Mouse (Mus musculus) cerebellum, adult 2 months (tissue): ENCODE results near the gene Crkl.

ENCODE experiments used
- CTCF ChIP-seq: fragments of 200-500 bp; IDR thresholded peaks from 2 replicates; pipeline ENCODE4 v1.5.1; 2011; ENCODE audit warnings: low read depth, mild to moderate bottlenecking, control low read depth, low read length, moderate library complexity, borderline replicate concordance; ENCODE audit not compliant: insufficient read depth
- POLR2A ChIP-seq: fragments of 200-500 bp; IDR thresholded peaks from 2 replicates; pipeline ENCODE4 v1.6.1; 2011; ENCODE audit warnings: low read length, control low read depth, borderline replicate concordance; ENCODE audit not compliant: insufficient read depth

- TF ChIP-seq POLR2A (no peak), CTCF (no peak)
Observed at GRCm38 (mm10) chr16:17524156-17524555, 72.4 kb downstream of the Crkl start.
